Mouse (Mus musculus) Muller cell, postnatal 12 days (primary cell): ENCODE measurements around the gene Pde4d.

Experiments
- DNase-seq: peaks from one replicate; pipeline ENCODE4 v3.0.0-alpha.2; 2015; ENCODE audit errors: inconsistent ontology term

Pde4d gene

DNA sequence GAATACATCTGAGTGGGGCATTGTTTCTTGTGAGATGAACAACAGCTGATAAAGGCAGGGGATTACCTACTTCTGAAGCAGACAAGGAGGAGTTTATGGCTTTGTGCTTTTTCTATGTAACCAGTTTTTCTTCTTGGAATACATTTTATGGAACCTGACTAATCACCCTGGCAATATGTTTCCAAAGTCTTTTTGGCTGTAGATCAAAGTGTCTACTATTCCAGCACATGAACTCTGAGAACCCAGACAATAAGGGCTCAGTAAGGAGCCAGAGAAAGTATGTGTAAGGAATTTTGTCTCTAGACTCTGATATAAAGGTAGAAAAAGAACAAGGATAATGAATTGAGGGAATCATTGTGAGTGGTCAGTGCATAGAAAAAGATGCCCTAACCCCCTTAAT lies 40.1 kb downstream of the Pde4d start:
- peak; percentile 79 for DNase-seq

DNA sequence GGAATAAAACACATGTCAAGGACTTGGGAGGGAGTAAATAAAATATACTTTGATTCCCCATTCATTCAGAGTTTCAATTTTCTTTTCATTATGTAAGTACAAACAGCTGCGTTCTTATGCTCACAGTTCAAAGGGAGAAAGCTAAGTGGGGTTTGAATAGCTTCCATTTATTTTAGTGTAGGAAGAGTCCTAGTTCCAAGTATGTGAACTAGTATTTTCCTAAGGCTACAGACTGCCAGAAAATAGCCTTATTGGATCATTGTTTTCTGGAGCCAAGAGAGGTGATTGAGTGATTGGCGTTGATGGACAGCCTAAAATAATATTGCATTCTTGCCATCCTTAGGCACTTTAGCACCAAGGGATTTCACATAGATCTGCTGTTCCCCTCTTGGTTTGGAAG lies 41.1 kb downstream of the Pde4d start:
- peak; percentile 14 for DNase-seq

DNA sequence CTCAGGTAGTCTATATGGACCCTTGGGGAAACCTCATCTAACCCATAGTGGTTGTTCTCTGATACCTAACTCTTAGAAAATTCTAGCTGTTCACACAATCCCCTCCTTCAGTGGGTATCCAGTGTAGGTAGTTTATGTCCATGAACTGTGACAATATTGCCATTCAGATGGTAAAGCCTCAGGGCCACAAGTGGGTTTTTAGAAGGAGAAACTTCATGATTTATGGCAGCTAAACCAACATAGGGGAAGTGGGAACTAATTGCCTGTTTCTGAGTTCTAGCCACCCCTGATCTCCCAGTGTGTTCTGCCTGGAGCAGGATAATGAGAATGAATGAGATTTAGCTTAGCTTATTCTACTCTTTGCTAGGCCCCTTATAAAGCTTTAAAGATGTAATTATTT lies 43.1 kb downstream of the Pde4d start:
- DNase-seq: no peak

DNA sequence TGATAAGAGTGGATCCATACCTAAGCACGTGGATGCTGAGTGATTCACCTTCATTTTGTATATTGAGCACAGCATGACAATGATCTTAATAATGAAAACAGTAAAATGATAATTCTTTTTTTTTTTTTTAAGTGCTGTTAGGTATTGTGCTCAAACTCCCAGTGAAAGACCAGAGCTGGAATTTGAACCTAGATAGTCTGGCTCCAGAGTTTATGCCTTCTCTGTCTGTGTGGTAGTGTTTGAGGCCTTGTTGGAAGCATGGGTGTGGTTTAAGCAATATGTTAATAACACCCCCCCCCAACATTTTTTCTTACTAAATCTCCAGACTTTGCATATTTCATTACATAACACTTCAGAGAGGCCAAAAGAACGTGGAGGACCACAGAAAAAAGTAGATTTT lies 44.6 kb downstream of the Pde4d start:
- no peak for DNase-seq

DNA sequence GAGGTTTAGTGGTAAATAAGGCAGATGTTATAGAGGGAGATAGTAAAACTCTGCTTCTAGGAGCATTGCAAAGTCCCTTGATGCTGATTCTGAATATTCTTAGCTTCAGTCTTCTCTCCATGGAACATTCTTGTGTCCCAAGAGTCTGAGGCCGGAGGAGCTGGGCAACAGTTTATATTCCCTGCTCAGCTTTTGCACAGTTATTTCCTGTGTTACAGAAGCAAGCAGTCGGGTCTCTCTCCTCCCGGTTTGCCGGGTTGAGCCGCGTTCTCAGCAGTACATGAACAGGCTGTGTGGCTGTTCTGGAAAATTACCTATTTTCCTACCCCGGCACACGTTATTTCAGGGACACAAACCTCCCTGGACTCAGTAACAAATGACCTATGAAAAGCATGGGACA lies 48.0 kb downstream of the Pde4d start:
- no peak for DNase-seq

DNA sequence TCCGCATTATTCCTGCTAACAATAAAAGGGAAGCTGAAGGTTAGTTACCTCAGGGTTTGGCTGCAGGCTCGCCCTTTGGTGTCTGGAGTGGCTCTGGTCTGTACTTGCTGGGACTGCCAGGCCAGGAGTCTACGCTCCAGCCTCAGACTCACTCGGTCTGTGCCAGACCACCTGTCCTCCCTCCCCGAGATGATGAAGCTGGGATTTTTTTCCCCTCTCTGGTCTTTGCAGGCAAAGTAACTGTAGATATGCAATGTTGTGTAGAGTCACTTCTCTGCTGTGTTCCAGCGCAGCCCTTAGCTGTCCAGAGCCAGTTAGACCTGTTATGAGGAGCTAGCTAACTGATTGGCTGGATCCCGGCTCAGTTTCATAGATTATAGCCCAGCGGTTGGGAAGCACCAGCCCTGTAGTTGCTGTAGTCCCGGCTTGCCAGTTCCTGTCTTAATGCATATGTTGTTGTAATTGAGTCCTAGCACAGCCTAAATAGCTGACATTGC lies 48.5 kb downstream of the Pde4d start:
- DNase-seq: no peak

DNA sequence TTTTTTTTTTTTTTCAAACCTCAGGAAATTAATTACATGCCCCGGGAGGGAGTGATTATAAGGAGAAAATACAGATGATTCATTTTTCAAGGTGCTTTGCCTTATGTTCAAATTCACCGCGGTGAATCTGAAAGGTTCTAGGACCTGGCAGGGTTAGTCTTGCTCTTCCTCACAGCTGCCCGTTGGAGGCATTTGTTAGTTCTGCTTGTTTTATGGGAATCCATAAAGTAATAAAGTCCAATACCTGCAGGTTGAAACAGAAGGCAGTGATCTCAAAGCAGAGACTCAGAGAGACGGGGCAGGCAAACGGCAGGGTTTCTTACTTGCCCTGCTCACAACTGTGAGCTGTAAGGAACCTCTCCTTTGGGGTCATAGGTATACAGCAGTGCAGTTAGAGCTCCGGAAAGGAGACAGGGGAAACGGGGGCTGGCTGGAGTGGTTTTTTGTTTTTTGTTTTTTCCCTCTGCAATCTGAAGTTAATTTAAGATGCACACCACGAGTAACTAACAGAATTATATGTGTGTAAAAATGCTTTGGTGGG lies 49.1 kb downstream of the Pde4d start:
- DNase-seq: no peak

DNA sequence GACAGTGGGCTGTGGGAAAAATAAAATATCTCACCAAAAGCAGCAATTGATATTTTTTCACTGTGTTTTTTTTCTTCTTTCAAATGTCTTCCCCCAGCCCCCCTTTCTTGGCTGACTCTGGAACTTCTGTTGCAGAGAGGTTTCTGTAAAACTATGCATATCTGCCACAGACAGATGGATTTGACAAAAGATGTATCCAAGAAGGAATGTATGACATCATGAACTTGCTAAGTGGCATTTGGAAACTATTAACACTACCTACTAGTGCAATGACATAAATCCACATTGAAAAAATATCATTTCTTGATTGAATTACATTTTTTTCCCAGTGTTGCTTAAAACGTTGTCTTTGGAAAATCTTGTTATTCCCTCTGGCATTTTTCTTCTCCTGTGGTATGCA lies 51.6 kb downstream of the Pde4d start:
- DNase-seq: peak; percentile 79

DNA sequence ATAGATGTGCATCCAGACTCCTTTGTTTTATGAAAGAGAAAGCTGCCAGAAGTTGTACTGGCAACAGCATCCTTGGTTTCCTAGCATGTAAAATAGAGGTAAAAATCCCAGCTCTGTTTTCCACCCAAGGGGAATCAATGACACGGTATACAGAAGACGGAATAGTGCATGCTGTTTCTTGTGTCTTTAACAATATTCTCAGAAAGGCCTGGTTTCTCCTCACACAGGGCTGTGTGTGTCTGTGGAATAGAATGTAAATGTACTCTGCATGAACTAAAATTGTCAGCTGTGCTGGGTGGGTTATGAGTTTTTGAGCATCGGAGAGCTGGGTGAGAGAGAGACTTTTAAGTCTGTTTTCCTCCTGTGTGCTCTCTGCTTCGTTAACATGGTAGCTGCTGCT lies 74.8 kb downstream of the Pde4d start:
- no peak for DNase-seq

DNA sequence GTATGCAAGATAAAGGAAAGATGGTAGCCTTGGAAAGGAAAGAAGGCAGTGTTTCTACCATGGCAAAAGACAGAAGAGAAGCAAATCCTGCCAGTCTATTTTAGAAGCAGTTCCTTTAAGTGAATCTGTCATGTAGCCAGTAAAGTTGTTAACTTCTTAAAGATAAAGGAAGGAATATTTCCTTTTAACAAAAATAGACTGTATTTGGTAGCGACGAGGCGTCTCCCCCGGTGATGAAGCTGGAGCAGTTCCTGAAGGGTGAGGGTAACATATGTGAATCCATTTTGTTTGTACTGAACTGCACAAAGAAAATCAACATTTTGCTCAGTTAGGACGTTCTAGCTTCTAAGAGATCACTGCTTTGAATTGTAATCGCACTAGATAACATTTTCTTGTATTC lies 75.2 kb downstream of the Pde4d start:
- no peak for DNase-seq

DNA sequence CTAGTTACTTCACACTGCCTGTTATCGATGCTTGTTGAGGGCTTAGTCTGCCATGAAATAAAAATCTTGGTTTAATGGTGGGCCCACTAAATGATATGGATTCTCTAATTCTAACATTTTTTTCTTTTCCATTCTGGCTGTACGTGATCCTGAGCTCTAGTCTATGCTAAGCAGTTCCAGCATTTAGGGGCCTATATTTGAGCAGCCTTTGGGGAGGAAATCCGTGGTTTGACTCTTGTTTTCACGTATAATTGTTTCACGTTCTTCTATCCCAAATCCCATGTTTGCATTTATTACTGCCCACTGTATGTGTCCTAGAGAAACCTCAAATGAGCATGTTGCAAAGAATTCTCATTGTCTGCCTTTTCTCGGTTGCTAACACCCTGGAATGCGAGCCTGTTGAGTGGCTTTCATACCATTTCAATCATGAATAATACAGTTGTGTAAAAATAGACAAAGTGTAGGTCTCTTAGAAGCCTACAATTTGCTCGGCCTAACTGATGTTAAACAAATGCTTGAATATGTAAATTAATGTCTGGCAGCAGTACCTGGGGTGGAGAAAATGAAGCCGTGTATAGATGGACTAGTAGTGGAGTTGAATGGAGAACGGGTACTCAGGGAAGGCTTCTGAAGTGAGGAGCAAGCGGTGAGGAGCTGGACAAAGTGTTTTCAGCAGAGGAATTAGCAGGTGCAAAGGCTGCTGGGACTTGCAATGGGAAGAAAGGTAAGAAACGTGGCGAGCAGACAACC lies 76.7 kb downstream of the Pde4d start:
- peak; percentile 82 for DNase-seq

DNA sequence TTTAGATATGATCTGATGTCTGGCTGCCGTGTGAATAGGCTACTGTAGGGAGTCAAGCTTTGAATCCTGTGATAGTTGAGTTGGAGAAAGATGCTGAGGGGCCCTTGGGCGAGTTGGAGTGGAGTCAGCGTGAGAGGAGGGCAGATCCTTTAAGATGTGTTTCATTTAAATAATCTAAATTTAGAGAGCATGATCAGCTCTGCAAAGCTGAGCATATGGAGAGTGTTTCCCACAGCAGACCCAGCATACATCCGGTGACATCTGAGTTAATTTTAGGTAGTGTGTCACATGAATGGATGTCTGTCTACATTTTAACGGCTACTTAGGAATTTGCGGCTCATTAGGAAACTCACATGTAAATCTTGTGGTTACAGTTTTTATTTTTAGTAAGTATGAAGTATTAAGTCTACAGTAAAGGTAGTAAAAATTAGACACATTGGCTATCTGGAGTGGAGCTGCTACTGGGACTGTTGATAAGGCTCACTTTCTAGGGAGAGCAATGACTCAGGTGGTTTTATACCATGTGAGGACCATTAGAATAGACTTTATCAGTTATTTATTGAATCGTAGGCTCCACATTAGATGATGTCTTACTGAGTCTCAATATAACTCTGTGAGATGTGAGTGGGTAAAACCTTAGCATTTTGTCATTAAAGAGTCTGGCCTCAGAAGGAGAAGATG lies 77.5 kb downstream of the Pde4d start:
- DNase-seq: no peak

DNA sequence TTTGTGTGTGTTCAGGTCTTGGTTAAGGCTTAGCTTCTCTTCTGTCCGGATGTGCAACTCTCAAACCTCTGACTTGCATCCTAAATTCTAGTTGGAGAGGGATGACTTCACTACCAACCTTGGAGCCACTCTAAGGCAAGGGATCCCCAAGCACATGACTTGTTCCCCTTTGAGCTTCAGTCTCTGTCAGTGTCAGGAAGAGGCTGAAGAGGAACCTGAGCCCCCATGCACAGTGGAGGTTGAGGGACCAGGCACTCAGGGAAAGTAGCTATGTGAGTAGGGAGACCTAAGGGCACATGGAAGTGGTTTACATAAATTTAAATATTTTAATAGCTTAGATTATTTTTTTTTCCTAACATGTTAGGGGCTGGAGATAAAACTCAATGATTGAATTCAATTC lies 78.6 kb downstream of the Pde4d start:
- no peak for DNase-seq

DNA sequence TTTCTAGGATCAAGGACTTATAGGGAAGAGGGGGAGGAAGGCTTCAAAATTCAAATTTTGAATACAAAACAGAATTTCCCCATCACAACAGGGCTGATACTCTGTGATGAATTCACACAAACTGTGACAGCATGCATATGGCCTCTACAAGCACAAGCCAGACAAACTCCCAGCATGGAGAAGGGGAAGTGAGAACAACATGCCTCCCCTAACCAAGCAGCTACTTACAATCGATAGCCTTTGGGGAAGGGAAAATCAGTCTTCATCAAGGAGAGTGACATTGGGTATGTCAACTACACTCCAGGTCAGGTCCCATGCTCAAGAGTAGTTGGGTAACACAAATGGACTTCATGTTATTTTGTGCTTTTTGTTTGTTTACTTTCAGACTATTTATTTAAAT lies 83.1 kb downstream of the Pde4d start:
- DNase-seq: no peak

DNA sequence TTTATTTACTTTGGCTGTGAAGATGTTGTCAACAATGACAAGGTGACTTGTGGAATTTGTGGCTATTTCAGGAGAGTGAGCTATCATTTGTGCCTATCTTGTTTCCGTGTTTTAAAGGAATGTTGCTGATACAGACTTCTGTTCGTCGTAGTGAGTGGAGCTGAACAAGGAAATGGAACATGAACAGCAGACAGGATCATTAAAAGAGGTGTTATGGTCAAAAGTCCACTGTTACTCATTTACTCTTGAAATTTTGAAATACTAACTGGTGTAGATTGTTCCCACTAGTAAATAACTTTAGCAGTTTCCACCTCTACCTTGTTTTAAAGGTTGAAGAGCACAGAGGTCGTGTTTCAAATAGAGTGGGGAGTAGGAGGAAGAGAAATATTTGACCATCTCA lies 86.7 kb downstream of the Pde4d start:
- DNase-seq: no peak

DNA sequence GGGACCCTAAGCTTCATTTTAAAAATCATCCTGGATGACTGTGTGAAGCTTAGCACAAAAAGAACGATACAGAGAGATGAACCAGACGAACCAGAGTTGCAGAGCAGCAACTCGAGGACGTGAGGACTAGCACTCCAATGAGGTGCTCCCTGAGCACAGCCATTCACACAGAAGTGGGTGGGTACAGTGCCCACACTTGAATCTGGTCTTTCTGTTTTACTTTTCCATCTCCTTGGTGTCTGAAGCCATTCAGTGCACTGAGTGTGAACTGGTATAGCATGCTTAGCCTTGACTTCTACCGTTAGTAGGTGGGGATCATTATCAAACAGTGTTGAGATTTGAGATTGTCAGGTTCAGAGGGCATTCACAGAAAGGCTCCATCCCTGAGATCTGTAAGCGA lies 87.2 kb downstream of the Pde4d start:
- no peak for DNase-seq

DNA sequence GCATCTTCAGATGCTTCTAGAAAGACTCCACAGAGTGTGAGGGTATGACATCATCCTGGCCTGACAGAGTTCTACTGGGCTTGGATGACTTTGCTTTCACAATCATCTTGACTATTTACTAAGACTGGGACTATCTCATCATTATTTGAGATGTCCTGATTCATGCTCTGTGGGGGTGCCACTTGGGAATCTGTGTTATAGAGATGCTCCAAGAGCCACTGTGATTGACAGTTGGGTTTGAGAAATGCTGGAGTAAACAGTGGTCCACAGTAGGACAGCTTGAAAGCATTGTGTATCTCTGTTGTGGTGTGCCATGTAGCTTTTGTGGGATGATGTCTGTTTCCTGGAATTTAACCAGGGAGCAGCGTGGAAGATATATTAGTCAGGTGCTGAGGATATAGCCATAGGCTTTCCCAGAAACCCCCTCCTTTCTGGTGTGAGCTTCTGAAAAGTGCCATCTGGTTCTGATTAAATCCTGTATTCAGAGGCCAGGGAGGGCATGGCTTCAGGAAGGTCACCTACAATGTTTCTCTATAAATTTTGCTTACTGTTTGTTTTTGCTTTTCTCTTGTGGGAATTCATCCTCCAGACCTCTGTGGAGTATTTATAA lies 89.1 kb downstream of the Pde4d start:
- DNase-seq: peak; percentile 30

DNA sequence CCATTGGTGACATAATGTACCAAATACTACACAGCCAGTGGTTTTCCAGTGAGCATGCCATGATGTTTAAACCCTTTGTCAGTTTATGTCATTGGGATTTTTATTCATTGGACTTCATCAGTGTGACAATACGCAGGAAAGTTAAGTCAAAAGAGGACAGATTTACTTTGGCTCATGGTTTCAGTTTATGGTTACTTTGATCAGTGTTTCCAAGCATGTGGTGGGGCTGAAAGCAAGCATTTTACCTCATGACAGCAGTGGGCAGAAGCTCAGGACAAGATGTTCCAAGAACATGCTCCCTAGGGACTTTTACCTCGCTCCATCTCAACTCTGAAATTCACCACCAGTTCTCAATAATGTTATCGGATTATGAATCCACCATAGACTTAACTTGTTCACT lies 91.7 kb downstream of the Pde4d start:
- no peak for DNase-seq

DNA sequence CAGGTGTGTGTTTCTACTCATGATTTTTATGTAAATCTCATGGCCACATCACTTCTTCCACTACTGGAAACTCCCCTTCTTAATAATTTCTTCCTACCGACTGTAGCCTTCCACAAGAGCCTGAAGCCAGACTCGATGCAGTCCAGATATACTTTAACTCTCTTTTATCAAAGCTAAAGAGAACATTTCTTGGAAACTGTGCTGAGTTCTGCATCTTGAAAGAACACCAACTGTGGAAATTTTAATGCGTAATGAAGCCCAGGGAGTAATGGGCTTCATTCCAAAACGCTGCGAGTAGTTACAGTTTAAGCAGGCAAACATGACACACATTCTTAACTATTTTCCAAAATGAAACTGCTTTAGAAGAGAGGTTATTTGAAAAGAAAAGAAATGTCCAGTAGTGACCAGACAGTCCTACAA lies 92.6 kb downstream of the Pde4d start:
- DNase-seq: peak; percentile 61

DNA sequence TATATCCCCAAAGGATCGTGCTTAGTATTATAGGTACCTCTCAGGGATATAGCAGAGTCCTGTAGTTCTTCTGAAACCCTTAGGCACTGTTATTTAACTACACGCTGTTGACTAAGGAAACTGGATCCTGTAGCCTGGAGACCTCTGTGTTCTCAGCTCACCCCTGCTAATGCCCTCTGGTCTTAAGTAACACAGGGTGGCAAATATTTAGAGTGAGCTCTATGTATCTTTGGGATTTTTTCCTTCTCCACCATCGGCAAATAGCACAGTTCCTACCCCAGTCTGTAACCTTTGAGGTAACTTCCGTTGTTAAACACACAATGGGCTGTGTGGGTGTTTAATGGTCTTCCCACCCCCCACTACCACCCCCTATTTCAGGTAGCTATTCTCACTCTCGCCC lies 102.5 kb downstream of the Pde4d start:
- no peak for DNase-seq

DNA sequence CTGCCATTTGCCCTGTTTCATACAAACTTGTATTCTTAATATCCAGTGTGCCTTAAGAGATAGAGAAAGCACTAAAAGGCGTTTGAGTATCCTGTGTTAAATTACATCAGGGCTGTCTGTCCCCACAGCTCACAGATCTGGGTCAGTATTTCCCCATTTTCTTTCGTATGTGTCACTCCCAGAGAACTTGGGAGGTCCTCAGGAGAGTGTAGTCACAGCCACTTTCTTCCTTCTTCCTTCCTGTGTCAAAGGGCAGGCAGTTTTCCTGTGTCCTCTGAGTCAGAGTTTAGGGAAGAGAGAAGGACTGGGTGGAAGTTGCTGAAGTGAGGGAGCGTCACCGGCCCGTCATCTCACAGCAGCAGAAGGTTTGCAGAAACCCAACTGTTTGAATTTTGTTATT lies 103.2 kb downstream of the Pde4d start:
- DNase-seq: no peak

DNA sequence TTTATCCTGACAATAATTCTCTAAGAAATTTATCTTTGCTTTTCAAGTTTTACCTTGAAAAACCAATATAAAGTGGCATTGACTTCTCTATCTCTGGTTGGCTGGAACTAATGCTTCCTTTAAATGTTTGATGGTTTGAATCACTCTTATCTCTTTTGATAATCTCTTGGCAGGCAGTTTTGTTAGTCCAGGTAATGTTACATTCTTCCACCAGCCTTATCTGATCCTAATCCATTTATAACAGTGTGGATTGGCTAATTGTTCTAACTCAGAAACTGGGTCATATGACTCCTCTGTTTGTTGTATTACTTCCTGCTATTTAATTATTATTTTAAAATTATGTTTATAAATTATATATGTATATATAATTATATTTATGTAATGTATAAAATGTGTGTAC lies 105.2 kb downstream of the Pde4d start:
- no peak for DNase-seq

DNA sequence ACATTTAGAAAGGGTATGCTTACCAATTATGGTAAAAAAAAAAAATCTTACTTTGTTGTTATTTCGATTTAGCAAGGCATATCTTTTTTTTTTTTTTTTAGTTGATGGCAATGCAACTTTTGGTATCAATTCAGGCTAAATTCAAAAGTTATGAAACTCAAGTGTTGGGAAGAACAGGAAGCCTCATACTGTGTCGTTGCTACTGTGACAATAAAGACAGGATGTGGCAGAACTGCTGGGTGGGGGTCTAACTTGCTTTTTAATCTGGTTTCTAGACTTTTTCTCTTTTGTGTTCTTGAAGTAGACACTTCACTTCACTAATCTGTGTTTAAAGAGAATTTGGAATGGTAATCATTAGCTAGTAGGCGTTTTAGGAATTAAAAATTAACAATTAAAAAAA lies 147.2 kb downstream of the Pde4d start:
- DNase-seq: no peak
